Mouse (Mus musculus): ENCODE measurements around the gene B4galnt4. TPM values are rescaled to one million over a fixed set of nuclear protein-coding genes. Genes with fewer than 3 reads are reported as not detected.

Gene B4galnt4
- polyA plus RNA-seq, 1 experiment from 2014 or later: 0.66 TPM

- Histone ChIP-seq H3K4me2 (ENCODE audit: low read length) (no peak overlapping the region), H3K9ac (ENCODE audit: low read length) (no peak overlapping the region), H3K9me3 (ENCODE audit: control insufficient read depth, low read length) (no peaks in the 10 kb centered on the region), H3K27ac (replicated peaks in 1 of 2; ENCODE audit: control insufficient read depth in 1 of 2, insufficient read depth in 1 of 2, low read depth in 2 of 2, low read length in 2 of 2) (no peak overlapping the region), H3K27me3 (ENCODE audit: control insufficient read depth, insufficient read depth, low read length) (no peaks in the 10 kb centered on the region), H3K4me3 (ENCODE audit: control insufficient read depth in 1 of 2, insufficient read depth in 1 of 2, low read depth in 1 of 2, low read length in 2 of 2) (no peak overlapping the region), H3K36me3 (ENCODE audit: control insufficient read depth, insufficient read depth, low read length) (no peaks in the 10 kb centered on the region), H3K4me1 (ENCODE audit: control insufficient read depth in 2 of 2, insufficient read depth in 2 of 2, low read length in 2 of 2) (peaks cover 2 to 7% of the 10 kb centered on the region in 2 experiments; a peak in 3 of 4 replicates)
- ATAC-seq (ENCODE audit: insufficient number of reproducible peaks, insufficient read depth, low FRiP score, low read depth): no peak
- 54% methylated on average over 20 of the region's 21 CpGs for WGBS
Measured at GRCm38 (mm10) chr7:141038090-141039032, 22.5 kb upstream of the B4galnt4 start.

GRCm38 (mm10) chr7:141039386-141040107 is 21.4 kb upstream of the B4galnt4 start:
- WGBS: 91% methylated on average over 4 of the region's 4 CpGs
- no peak for ATAC-seq (ENCODE audit: insufficient number of reproducible peaks, insufficient read depth, low FRiP score, low read depth)

GRCm38 (mm10) chr7:141040867-141041606 is 19.9 kb upstream of the B4galnt4 start:
- no peaks in the 10 kb centered on the region for H3K36me3 ChIP-seq (ENCODE audit: control insufficient read depth, insufficient read depth, low read length)
- WGBS: 40% methylated on average over 6 of the region's 9 CpGs

More at GRCm38 (mm10) chr7:141039386-141040107, 21.4 kb upstream of the B4galnt4 start:
- Histone ChIP-seq H3K27ac (replicated peaks in 1 of 2; ENCODE audit: control insufficient read depth in 1 of 2, insufficient read depth in 1 of 2, low read depth in 2 of 2, low read length in 2 of 2) (no peak overlapping the region), H3K4me2 (ENCODE audit: low read length) (no peak overlapping the region), H3K36me3 (ENCODE audit: control insufficient read depth, insufficient read depth, low read length) (no peaks in the 10 kb centered on the region), H3K9ac (ENCODE audit: low read length) (no peak overlapping the region), H3K9me3 (ENCODE audit: control insufficient read depth, low read length) (no peaks in the 10 kb centered on the region), H3K27me3 (ENCODE audit: control insufficient read depth, insufficient read depth, low read length) (no peaks in the 10 kb centered on the region), H3K4me1 (ENCODE audit: control insufficient read depth in 2 of 2, insufficient read depth in 2 of 2, low read length in 2 of 2) (peaks cover 2 to 7% of the 10 kb centered on the region in 2 experiments; a peak in 3 of 4 replicates), H3K4me3 (ENCODE audit: control insufficient read depth in 1 of 2, insufficient read depth in 1 of 2, low read depth in 1 of 2, low read length in 2 of 2) (no peak overlapping the region)

GRCm38 (mm10) chr7:141041661-141042060 is 19.2 kb upstream of the B4galnt4 start:
- peak overlapping the region; percentile 80 to 81 for H3K27ac ChIP-seq (replicated peaks in 1 of 2; ENCODE audit: control insufficient read depth in 1 of 2, insufficient read depth in 1 of 2, low read depth in 2 of 2, low read length in 2 of 2)
- H3K4me1 ChIP-seq (ENCODE audit: control insufficient read depth in 2 of 2, insufficient read depth in 2 of 2, low read length in 2 of 2): peaks cover 2 to 7% of the 10 kb centered on the region in 2 experiments; a peak in 3 of 4 replicates
- H3K9me3 ChIP-seq (ENCODE audit: control insufficient read depth, low read length): no peaks in the 10 kb centered on the region
- 12% methylated on average over 5 of the region's 5 CpGs for WGBS
- H3K27me3 ChIP-seq (ENCODE audit: control insufficient read depth, insufficient read depth, low read length): no peaks in the 10 kb centered on the region
- peak overlapping the region; percentile 55; the same call in 1 of the 2 replicates for H3K9ac ChIP-seq (ENCODE audit: low read length)
- peak overlapping the region; percentile 36 for H3K4me2 ChIP-seq (ENCODE audit: low read length)
- peak; percentile 90; the same call in 1 of the 2 replicates for ATAC-seq (ENCODE audit: insufficient number of reproducible peaks, insufficient read depth, low FRiP score, low read depth)
- no peak overlapping the region for H3K4me3 ChIP-seq (ENCODE audit: control insufficient read depth in 1 of 2, insufficient read depth in 1 of 2, low read depth in 1 of 2, low read length in 2 of 2)
- no peaks in the 10 kb centered on the region for H3K36me3 ChIP-seq (ENCODE audit: control insufficient read depth, insufficient read depth, low read length)

More at GRCm38 (mm10) chr7:141040867-141041606, 19.9 kb upstream of the B4galnt4 start:
- Histone ChIP-seq H3K4me1 (ENCODE audit: control insufficient read depth in 2 of 2, insufficient read depth in 2 of 2, low read length in 2 of 2) (peaks cover 2 to 7% of the 10 kb centered on the region in 2 experiments; a peak in 3 of 4 replicates), H3K4me3 (ENCODE audit: control insufficient read depth in 1 of 2, insufficient read depth in 1 of 2, low read depth in 1 of 2, low read length in 2 of 2) (no peak overlapping the region), H3K9me3 (ENCODE audit: control insufficient read depth, low read length) (no peaks in the 10 kb centered on the region), H3K27ac (replicated peaks in 1 of 2; ENCODE audit: control insufficient read depth in 1 of 2, insufficient read depth in 1 of 2, low read depth in 2 of 2, low read length in 2 of 2) (peak overlapping the region; percentile 80 to 81), H3K27me3 (ENCODE audit: control insufficient read depth, insufficient read depth, low read length) (no peaks in the 10 kb centered on the region), H3K4me2 (ENCODE audit: low read length) (peak overlapping the region; percentile 36), H3K9ac (ENCODE audit: low read length) (peak overlapping the region; percentile 55; the same call in 1 of the 2 replicates)
- ATAC-seq (ENCODE audit: insufficient number of reproducible peaks, insufficient read depth, low FRiP score, low read depth): no peak

GRCm38 (mm10) chr7:141042539-141042938 is 18.4 kb upstream of the B4galnt4 start:
- no peaks in the 10 kb centered on the region for H3K27me3 ChIP-seq (ENCODE audit: control insufficient read depth, insufficient read depth, low read length)
- no peaks in the 10 kb centered on the region for H3K36me3 ChIP-seq (ENCODE audit: control insufficient read depth, insufficient read depth, low read length)
- H3K9ac ChIP-seq (ENCODE audit: low read length): no peak overlapping the region
- WGBS: 41% methylated on average over 4 of the region's 4 CpGs
- no peak overlapping the region for H3K4me2 ChIP-seq (ENCODE audit: low read length)
- H3K4me3 ChIP-seq (ENCODE audit: control insufficient read depth in 1 of 2, insufficient read depth in 1 of 2, low read depth in 1 of 2, low read length in 2 of 2): no peak overlapping the region
- H3K4me1 ChIP-seq (ENCODE audit: control insufficient read depth in 2 of 2, insufficient read depth in 2 of 2, low read length in 2 of 2): peaks cover 8 to 11% of the 10 kb centered on the region in 2 experiments
- no peak for ATAC-seq (ENCODE audit: insufficient number of reproducible peaks, insufficient read depth, low FRiP score, low read depth)
- no peaks in the 10 kb centered on the region for H3K9me3 ChIP-seq (ENCODE audit: control insufficient read depth, low read length)
- no peak overlapping the region for H3K27ac ChIP-seq (replicated peaks in 1 of 2; ENCODE audit: control insufficient read depth in 1 of 2, insufficient read depth in 1 of 2, low read depth in 2 of 2, low read length in 2 of 2)

GRCm38 (mm10) chr7:141046931-141047580 is 13.8 kb upstream of the B4galnt4 start:
- no peaks in the 10 kb centered on the region for H3K9me3 ChIP-seq (ENCODE audit: control insufficient read depth, low read length)
- H3K27me3 ChIP-seq (ENCODE audit: control insufficient read depth, insufficient read depth, low read length): no peaks in the 10 kb centered on the region
- H3K36me3 ChIP-seq (ENCODE audit: control insufficient read depth, insufficient read depth, low read length): no peaks in the 10 kb centered on the region
- no peak overlapping the region for H3K9ac ChIP-seq (ENCODE audit: low read length)
- no peak overlapping the region for H3K4me3 ChIP-seq (ENCODE audit: control insufficient read depth in 1 of 2, insufficient read depth in 1 of 2, low read depth in 1 of 2, low read length in 2 of 2)
- peak overlapping the region; percentile 85; the same call in 1 of the 2 replicates for H3K4me2 ChIP-seq (ENCODE audit: low read length)
- peaks cover 6 to 10% of the 10 kb centered on the region in 2 experiments; a peak in 3 of 4 replicates for H3K4me1 ChIP-seq (ENCODE audit: control insufficient read depth in 2 of 2, insufficient read depth in 2 of 2, low read length in 2 of 2)
- ATAC-seq (ENCODE audit: insufficient number of reproducible peaks, insufficient read depth, low FRiP score, low read depth): no peak
- 53% methylated on average over 6 of the region's 6 CpGs for WGBS
- H3K27ac ChIP-seq (replicated peaks in 1 of 2; ENCODE audit: control insufficient read depth in 1 of 2, insufficient read depth in 1 of 2, low read depth in 2 of 2, low read length in 2 of 2): peak overlapping the region; percentile 71 to 85
